Mouse (Mus musculus) liver, postnatal 0 days (tissue): Measurements from ENCODE around the gene Trim60. TPM values are rescaled to one million over a fixed set of nuclear protein-coding genes. Genes with fewer than 3 reads are reported as not detected.
"Not testable (repeated sequence)": the region's sequence is repeated elsewhere in the genome, so short reads cannot be mapped to it uniquely, and the experiment has no call there.

ENCODE experiments used
- ATAC-seq: fragments of 200-750 bp; cut with Nextera tagmentation; 2 replicates; pipeline ENCODE4 v1.8.0; 2017; ENCODE audit warnings: mild to moderate bottlenecking, moderate library complexity
- DNase-seq: peaks from one replicate; pipeline ENCODE4 v3.0.0-alpha.2; 2016
- H3K27ac ChIP-seq: fragments of 300-500 bp; sonication (generic); 2 replicates; pipeline ENCODE4 v1.5.1; 2014; ENCODE audit warnings: antibody characterized with exemption, moderate library complexity, mild to moderate bottlenecking, low read depth
- H3K27me3 ChIP-seq: fragments of 300-500 bp; sonication (generic); 2 replicates; pipeline ENCODE4 v1.6.1; 2014; ENCODE audit warnings: low read length, control low read depth, mixed read lengths; ENCODE audit not compliant: insufficient read depth
- H3K36me3 ChIP-seq: fragments of 300-500 bp; sonication (generic); replicated peaks from 2 replicates; pipeline ENCODE4 v1.6.1; 2014; ENCODE audit warnings: mild to moderate bottlenecking, control low read depth, low read length, moderate library complexity, mixed read lengths; ENCODE audit not compliant: insufficient read depth
- H3K4me1 ChIP-seq: fragments of 300-500 bp; sonication (generic); 2 replicates; pipeline ENCODE4 v1.6.1; 2014; ENCODE audit warnings: antibody characterized with exemption, mild to moderate bottlenecking, control low read depth; ENCODE audit not compliant: insufficient read depth
- H3K4me2 ChIP-seq: fragments of 300-500 bp; sonication (generic); 2 replicates; pipeline ENCODE4 v1.6.1; 2014; ENCODE audit warnings: low read depth, mild to moderate bottlenecking, low read length, moderate library complexity, mixed read lengths
- H3K4me3 ChIP-seq: fragments of 300-500 bp; sonication (generic); 2 replicates; pipeline ENCODE4 v1.5.1; 2014; ENCODE audit warnings: low read depth, low read length
- H3K9ac ChIP-seq: fragments of 300-500 bp; sonication (generic); replicated peaks from 2 replicates; pipeline ENCODE4 v1.6.1; 2014; ENCODE audit warnings: mild to moderate bottlenecking, moderate library complexity
- H3K9me3 ChIP-seq: fragments of 300-500 bp; sonication (generic); 2 replicates; pipeline ENCODE4 v1.6.1; 2016; ENCODE audit warnings: mild to moderate bottlenecking, control low read depth, low read length, mixed read lengths
- CTCF ChIP-seq: sonication (generic); IDR thresholded peaks from 2 replicates; pipeline ENCODE4 v1.5.1; 2016; ENCODE audit warnings: antibody characterized with exemption, low read depth
- EP300 ChIP-seq: IDR thresholded peaks from 2 replicates; pipeline ENCODE4 v1.6.1; 2016; ENCODE audit warnings: antibody characterized with exemption, low read depth, mild to moderate bottlenecking
- WGBS: fragments of 180-500 bp; shearing (Covaris S2); extraction: QIAGEN DNeasy Blood & Tissue Kit; methylation state at CpG from one replicate; pipeline ENCODE4 v1.1.7; 2014; ENCODE audit not compliant: insufficient replicate concordance; 5-methylcytosine and 5-hydroxymethylcytosine counted together
- polyA plus RNA-seq: library from polyadenylated mRNA; unstranded; fragments of >200 nt; fragmentation: Nextera tagmentation; extraction: Ambion mirVana; gene quantifications from 2 replicates; pipeline ENCODE4 v1.2.1, GENCODE M21; 2015

Trim60 gene
- polyA plus RNA-seq, 1 experiment from 2014 or later = not detected

GRCm38 (mm10) chr8:65022485-65022884 is 4.1 kb upstream of the Trim60 start:
- Histone ChIP-seq H3K36me3 (no peaks in the 10 kb centered on the region), H3K27me3 (no peaks in the 10 kb centered on the region), H3K27ac (no peak overlapping the region), H3K9ac (no peak overlapping the region), H3K4me3 (no peak overlapping the region), H3K9me3 (no peaks in the 10 kb centered on the region), H3K4me1 (no peaks in the 10 kb centered on the region), H3K4me2 (no peak overlapping the region)
- 47% methylated on average over 8 of the region's 8 CpGs for WGBS
- ATAC-seq (no peak), DNase-seq (peak; percentile 64)
- TF ChIP-seq CTCF (peak; percentile 73), EP300 (no peak)

DNA sequence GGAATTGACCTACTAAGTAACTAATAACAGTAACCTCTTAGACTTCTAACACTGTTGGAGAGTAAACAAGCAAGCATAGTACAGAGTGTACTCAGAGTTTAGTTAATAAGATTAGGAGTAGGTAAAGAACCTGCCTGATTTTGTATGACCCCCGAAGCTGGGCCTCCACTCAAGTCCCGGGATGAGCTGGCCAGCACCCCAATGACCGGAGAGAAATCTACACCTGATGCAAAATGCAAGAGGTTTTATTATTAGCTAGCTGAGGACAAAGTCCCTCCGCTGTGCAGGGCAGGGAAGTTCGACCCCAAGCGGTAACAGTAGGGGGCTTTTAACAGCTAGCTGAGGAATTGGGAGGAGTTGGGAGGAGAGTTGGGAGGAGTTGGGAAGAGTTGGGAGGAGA is 10.8 kb downstream of the Trim60 start:
- H3K27me3 ChIP-seq, H3K4me1 ChIP-seq, H3K4me3 ChIP-seq, DNase-seq, H3K27ac ChIP-seq, H3K9ac ChIP-seq, ATAC-seq, H3K36me3 ChIP-seq, H3K9me3 ChIP-seq, H3K4me2 ChIP-seq: not testable (repeated sequence)
- WGBS = 74% methylated on average over 6 of the region's 6 CpGs

DNA sequence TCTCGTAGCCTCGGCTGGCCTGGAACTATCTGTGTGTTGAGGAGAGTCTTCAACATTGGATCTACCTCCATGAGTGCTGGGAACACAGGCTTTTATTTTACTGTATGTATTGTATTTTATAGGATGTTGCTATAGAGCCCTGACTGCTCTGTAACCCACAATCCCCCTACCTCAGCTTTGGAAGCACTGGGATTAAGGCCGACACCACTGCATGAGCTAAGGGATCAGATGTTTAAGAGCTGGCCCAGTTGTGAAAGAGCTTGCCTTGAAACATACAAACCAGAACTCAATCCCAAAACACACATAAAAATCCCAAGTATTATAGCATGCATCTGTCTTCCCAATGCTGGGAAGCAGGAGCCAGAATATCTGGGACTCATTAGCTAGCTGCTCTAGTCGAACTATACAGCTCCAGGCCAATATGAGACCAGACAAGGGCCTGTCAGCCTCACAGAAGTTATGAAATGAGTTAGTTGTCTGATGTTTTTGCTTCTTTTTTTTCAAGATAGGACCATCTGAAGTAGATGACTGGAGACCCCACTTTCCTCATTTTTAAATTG is 19.5 kb downstream of the Trim60 start:
- H3K27ac ChIP-seq = no peak overlapping the region
- no peak overlapping the region for H3K4me2 ChIP-seq
- H3K36me3 ChIP-seq = no peaks in the 10 kb centered on the region
- H3K9me3 ChIP-seq = no peaks in the 10 kb centered on the region
- no peak overlapping the region for H3K9ac ChIP-seq
- no peak overlapping the region for H3K4me3 ChIP-seq
- H3K27me3 ChIP-seq = no peaks in the 10 kb centered on the region
- ATAC-seq (no peak), DNase-seq (no peak)
- no peaks in the 10 kb centered on the region for H3K4me1 ChIP-seq
- WGBS = 71% methylated on average over 4 of the region's 4 CpGs
- TF ChIP-seq CTCF (no peak), EP300 (no peak)

GRCm38 (mm10) chr8:64987731-64988130 is 30.7 kb downstream of the Trim60 start, which contains the start of gene Trim75:
Gene Trim75 (minus strand): TSS chr8:64987831.
- H3K4me2 ChIP-seq = no peak within 1 kb of the TSS
- H3K27ac ChIP-seq = no peak within 1 kb of the TSS
- H3K4me1 ChIP-seq = no peaks in the 10 kb centered on the region
- ATAC-seq = no peak
- no peak within 1 kb of the TSS for H3K9ac ChIP-seq
- no peaks in the 10 kb centered on the region for H3K27me3 ChIP-seq
- WGBS = 79% methylated on average over 4 of the region's 4 CpGs
- TF ChIP-seq CTCF = no peak
- H3K36me3 ChIP-seq = no peaks in the 10 kb centered on the region
- DNase-seq = no peak
- no peaks in the 10 kb centered on the region; the same call in 1 of the 2 replicates for H3K9me3 ChIP-seq
- no peak within 1 kb of the TSS for H3K4me3 ChIP-seq

- DNase-seq (no peak), ATAC-seq (no peak)
- Histone ChIP-seq H3K9ac (no peak overlapping the region), H3K9me3 (no peaks in the 10 kb centered on the region), H3K4me2 (no peak overlapping the region), H3K4me3 (no peak overlapping the region), H3K4me1 (no peaks in the 10 kb centered on the region), H3K27me3 (no peaks in the 10 kb centered on the region), H3K36me3 (no peaks in the 10 kb centered on the region), H3K27ac (no peak overlapping the region)
- 65% methylated on average over 20 of the region's 20 CpGs for WGBS
- no peak for TF ChIP-seq EP300
- TF ChIP-seq CTCF = no peak
Observed at GRCm38 (mm10) chr8:64983150-64983897, 35.1 kb downstream of the Trim60 start.

DNA sequence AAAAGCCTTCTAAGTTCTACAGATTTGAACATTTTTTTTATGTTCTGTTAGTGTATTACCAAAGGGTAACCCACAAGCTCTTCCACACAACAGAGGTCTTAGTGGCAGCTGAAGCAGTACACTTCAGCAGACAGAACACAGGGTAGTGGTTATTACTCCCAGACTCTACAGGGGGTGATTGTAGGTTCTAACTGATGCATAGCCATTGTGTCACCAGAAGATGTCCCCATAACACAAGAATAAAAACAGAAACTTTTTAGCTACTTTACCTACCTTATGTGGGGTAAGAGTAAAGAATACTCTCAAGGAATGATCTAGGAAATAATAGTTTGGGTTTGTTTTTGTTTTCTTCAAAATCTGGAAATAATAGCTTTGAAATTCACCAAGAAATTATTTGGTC is 55.5 kb downstream of the Trim60 start:
- no peak overlapping the region for H3K4me3 ChIP-seq
- no peak overlapping the region for H3K27ac ChIP-seq
- ATAC-seq (no peak), DNase-seq (no peak)
- H3K9ac ChIP-seq = no peak overlapping the region
- no peak overlapping the region for H3K4me2 ChIP-seq
- TF ChIP-seq CTCF = peak; percentile 40
- TF ChIP-seq EP300 = no peak
- H3K27me3 ChIP-seq = no peaks in the 10 kb centered on the region
- no peaks in the 10 kb centered on the region for H3K4me1 ChIP-seq
- no peaks in the 10 kb centered on the region for H3K9me3 ChIP-seq
- H3K36me3 ChIP-seq = peaks cover 21% of the 10 kb centered on the region

DNA sequence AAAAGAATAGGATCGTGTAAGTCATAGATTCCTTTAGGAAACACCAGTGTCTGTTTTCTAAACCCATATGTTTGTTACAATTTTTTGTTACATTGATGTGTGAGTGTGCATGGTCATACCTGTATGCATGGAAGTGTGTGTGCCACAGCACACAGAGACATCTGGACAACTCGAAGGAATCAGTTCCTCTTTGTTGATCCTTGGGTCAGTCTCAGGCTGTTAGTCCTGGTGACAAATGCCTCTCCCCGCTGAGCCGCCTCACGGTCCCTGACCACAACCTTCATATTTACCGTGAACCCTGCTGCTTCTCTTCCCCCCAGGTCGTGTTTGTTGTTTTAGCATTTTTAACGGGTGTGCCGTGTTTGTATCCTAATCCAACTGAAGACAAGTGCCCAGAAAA is 59.4 kb downstream of the Trim60 start:
- no peak for ATAC-seq
- WGBS = 84% methylated on average over 9 of the region's 9 CpGs

More for the DNA sequence above, 59.4 kb downstream of the Trim60 start:
- Histone ChIP-seq H3K4me3 (no peak overlapping the region), H3K4me1 (no peaks in the 10 kb centered on the region), H3K9ac (no peak overlapping the region), H3K4me2 (no peak overlapping the region), H3K36me3 (peaks cover 22% of the 10 kb centered on the region; the same call in 1 of the 2 replicates), H3K27me3 (no peaks in the 10 kb centered on the region), H3K9me3 (no peaks in the 10 kb centered on the region), H3K27ac (no peak overlapping the region)
- DNase-seq = no peak
- no peak for TF ChIP-seq EP300
- TF ChIP-seq CTCF = no peak
